Comparison of ENCODE assay signal across 8 mouse cellular contexts in the genomic region with DNA sequence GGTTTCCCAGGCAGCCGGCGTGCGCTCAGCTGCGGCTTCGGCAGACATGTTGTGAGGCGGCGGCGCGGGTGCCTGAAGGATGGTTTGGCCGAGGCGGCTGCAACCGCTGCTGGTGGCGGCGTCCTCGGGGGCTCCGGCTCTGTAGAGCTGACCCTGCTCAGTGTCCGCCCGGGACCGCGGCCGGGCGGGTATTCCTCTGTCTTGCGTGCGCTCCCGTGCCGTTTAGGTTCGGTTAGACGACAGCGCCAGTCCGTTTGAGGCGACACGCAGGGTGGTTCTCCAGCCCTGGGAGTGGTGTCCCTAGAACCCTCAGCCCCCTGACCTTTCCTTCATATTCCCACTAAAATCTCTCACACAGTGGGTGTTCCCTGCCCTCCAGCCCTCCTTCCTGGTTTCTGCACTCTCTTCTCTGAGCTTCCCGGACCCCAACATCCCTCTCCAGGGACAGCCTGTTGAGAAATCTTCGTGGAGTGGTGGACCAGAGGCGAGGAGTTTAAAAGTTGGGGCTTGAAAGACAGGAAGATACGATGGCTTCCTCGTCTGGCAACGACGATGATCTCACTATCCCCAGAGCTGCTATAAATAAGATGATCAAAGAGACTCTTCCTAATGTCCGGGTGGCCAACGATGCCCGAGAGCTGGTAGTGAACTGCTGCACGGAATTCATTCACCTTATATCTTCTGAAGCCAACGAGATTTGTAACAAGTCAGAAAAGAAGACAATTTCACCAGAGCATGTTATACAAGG. TPM values are rescaled to one million over a fixed set of nuclear protein-coding genes. Genes with fewer than 3 reads are reported as not detected.
A peak's percentile ranks its signal among the peaks of the same experiment; 100 is the strongest.
DNase-seq lines count a peak whose midpoint lies in the region; ATAC-seq lines count a peak whose summit lies in the region.

No protein-coding gene starts in this region.

- under 1% methylated on average over 44 of the region's 44 CpGs for WGBS in kidney, embryonic 16.5 days
- under 1% methylated on average over 44 of the region's 44 CpGs for WGBS in embryonic facial prominence, embryonic 15.5 days
- WGBS in midbrain, embryonic 11.5 days, result 1% methylated on average over 44 of the region's 44 CpGs

- H3K27ac ChIP-seq in kidney, embryonic 16.5 days (ENCODE audit: low read length), result peak overlapping the region; percentile 97
- peak overlapping the region; percentile 95 for H3K27ac ChIP-seq in embryonic facial prominence, embryonic 15.5 days (replicated peaks)
- H3K27ac ChIP-seq in midbrain, embryonic 11.5 days (ENCODE audit: low read depth, low read length), result peak overlapping the region; percentile 89

- no peaks in the 10 kb centered on the region for H3K9me3 ChIP-seq in kidney, embryonic 16.5 days (ENCODE audit: low read length)
- no peaks in the 10 kb centered on the region for H3K9me3 ChIP-seq in embryonic facial prominence, embryonic 15.5 days (replicated peaks)
- H3K9me3 ChIP-seq in midbrain, embryonic 11.5 days (ENCODE audit: control insufficient read depth, low read length), result no peaks in the 10 kb centered on the region

- no peaks in the 10 kb centered on the region for H3K27me3 ChIP-seq in kidney, embryonic 16.5 days (ENCODE audit: insufficient read depth, low read length)
- H3K27me3 ChIP-seq in embryonic facial prominence, embryonic 15.5 days, result no peaks in the 10 kb centered on the region
- H3K27me3 ChIP-seq in midbrain, embryonic 11.5 days (ENCODE audit: control insufficient read depth, insufficient read depth, low read length), result no peaks in the 10 kb centered on the region

- no peak; the same call in 1 of the 2 replicates for ATAC-seq in kidney, embryonic 16.5 days (ENCODE audit: low FRiP score, low TSS enrichment)
- peak; percentile 41 for ATAC-seq in embryonic facial prominence, embryonic 15.5 days (ENCODE audit: insufficient number of reproducible peaks, low FRiP score, low TSS enrichment, low read depth)
- ATAC-seq in midbrain, embryonic 11.5 days (ENCODE audit: low FRiP score), result peak; percentile 82

- H3K9ac ChIP-seq in kidney, embryonic 16.5 days (replicated peaks; ENCODE audit: low read length), result peak overlapping the region; percentile 98
- peak overlapping the region; percentile 96 for H3K9ac ChIP-seq in embryonic facial prominence, embryonic 15.5 days
- H3K9ac ChIP-seq in midbrain, embryonic 11.5 days (ENCODE audit: low read length), result peak overlapping the region; percentile 90

- peak overlapping the region; percentile 98 for H3K4me3 ChIP-seq in kidney, embryonic 16.5 days (ENCODE audit: low read length)
- H3K4me3 ChIP-seq in embryonic facial prominence, embryonic 15.5 days (replicated peaks), result peak overlapping the region; percentile 96
- H3K4me3 ChIP-seq in midbrain, embryonic 11.5 days (ENCODE audit: low read depth, low read length), result peak overlapping the region; percentile 90

- no peak for DNase-seq in kidney, adult 8-10 months
- DNase-seq in MEL-GATA-1-ER (ENCODE audit: extremely low read depth, low read depth), result peak; percentile 24
- DNase-seq in induced T-regulatory cell, adult 2 months (ENCODE audit: low read depth), result peak; percentile 53
- DNase-seq in midbrain, embryonic 11.5 days (ENCODE audit: low spot score, missing footprints), result peak; percentile 90
- DNase-seq in left cerebral cortex, adult 11 months (ENCODE audit: low spot score), result no peak
- no peak for DNase-seq in thymus, postnatal 36 days

- H3K4me2 ChIP-seq in kidney, embryonic 16.5 days (replicated peaks; ENCODE audit: low read depth, low read length), result peak overlapping the region; percentile 89
- peak overlapping the region; percentile 76 for H3K4me2 ChIP-seq in embryonic facial prominence, embryonic 15.5 days (replicated peaks)
- H3K4me2 ChIP-seq in midbrain, embryonic 11.5 days, result peak overlapping the region; percentile 66

- peaks cover 20% of the 10 kb centered on the region for H3K4me1 ChIP-seq in kidney, embryonic 16.5 days (ENCODE audit: insufficient read depth, low read length)
- peaks cover 21% of the 10 kb centered on the region for H3K4me1 ChIP-seq in embryonic facial prominence, embryonic 15.5 days
- H3K4me1 ChIP-seq in midbrain, embryonic 11.5 days (ENCODE audit: control insufficient read depth, insufficient read depth, low read length), result peaks cover 21% of the 10 kb centered on the region

- H3K36me3 ChIP-seq in kidney, embryonic 16.5 days (ENCODE audit: insufficient read depth, low read length), result no peaks in the 10 kb centered on the region
- H3K36me3 ChIP-seq in embryonic facial prominence, embryonic 15.5 days, result 0 out of 2 replicates have a peak, but pooled peaks cover 2% of the 10 kb centered on the region
- H3K36me3 ChIP-seq in midbrain, embryonic 11.5 days (ENCODE audit: control insufficient read depth, insufficient read depth, low read length), result no peaks in the 10 kb centered on the region

RNA-seq across cellular contexts. Expression of gene Dr1, which starts 0.5 kb away (rescaled TPM):
- 43.9 and 46.5 TPM in 2 replicates for polyA plus RNA-seq in kidney, embryonic 16.5 days (2015; fragmentation: Nextera tagmentation; extraction: Ambion mirVana)
- polyA plus RNA-seq in embryonic facial prominence, embryonic 15.5 days (2015; fragmentation: Nextera tagmentation; extraction: Ambion mirVana), result 39.5 and 41.6 TPM in 2 replicates
- 66.8 and 73.4 TPM in 2 replicates for polyA plus RNA-seq in midbrain, embryonic 11.5 days (2014; fragmentation: Nextera tagmentation; extraction: Ambion mirVana)

RNA-seq across cellular contexts. Expression of gene Pigg, which starts 43.2 kb away (rescaled TPM):
- 7.3 and 7.5 TPM in 2 replicates for polyA plus RNA-seq in kidney, embryonic 16.5 days (2015; fragmentation: Nextera tagmentation; extraction: Ambion mirVana)
- 5.4 and 5.9 TPM in 2 replicates for polyA plus RNA-seq in embryonic facial prominence, embryonic 15.5 days (2015; fragmentation: Nextera tagmentation; extraction: Ambion mirVana)
- polyA plus RNA-seq in midbrain, embryonic 11.5 days (2014; fragmentation: Nextera tagmentation; extraction: Ambion mirVana), result 2.8 and 3.7 TPM in 2 replicates

Comparison
In these comparisons a context has a peak if more than half of its experiments do, and no peak if none do; other contexts are left out.
1. DNase-seq: peak in MEL-GATA-1-ER (single experiment), induced T-regulatory cell, adult 2 months (single experiment) and midbrain, embryonic 11.5 days (single experiment); none in kidney, adult 8-10 months (0 of 2), left cerebral cortex, adult 11 months (single experiment) and thymus, postnatal 36 days (0 of 2).
2. Peak in every context shown above with its lines, with median percentiles within 50 percentile points of each other: H3K27ac ChIP-seq, H3K4me2 ChIP-seq, H3K4me3 ChIP-seq and H3K9ac ChIP-seq.